Mouse (Mus musculus) megakaryocyte, embryonic 14.5 days (primary cell): Measurements from ENCODE around the gene Csrp2.

Experiments
- FLI1 ChIP-seq: IDR thresholded peaks from 2 replicates; pipeline ENCODE4 v1.6.1; 2012; ENCODE audit warnings: low read length, inconsistent platforms, mixed read lengths
- GATA1 ChIP-seq: IDR thresholded peaks from 3 replicates; pipeline ENCODE4 v1.6.1; 2012; ENCODE audit warnings: mixed read lengths, low read length, inconsistent platforms, borderline replicate concordance

DNA sequence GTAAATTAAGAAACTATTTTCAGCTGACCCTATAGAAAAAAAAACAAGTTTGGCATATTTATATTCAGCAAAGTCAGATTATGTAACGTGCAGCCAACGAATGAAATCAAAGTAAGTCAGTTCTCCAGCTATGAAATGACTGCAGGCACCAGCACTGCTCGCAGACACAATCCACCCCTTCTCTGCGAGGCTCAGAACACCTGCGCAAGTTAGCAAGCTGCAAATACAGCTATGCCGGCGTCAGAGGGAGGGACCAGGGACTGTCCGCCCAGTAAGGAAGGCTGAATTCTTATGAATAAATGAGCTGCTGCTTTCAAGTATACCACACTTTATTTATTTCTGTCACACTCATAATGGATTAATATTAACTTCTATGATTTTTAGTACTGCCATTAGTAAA is 40.2 kb downstream of the Csrp2 start:
- TF ChIP-seq GATA1: no peak
- no peak for TF ChIP-seq FLI1
